Mouse (Mus musculus) neural tube, embryonic 10.5 days (tissue): ENCODE results near the gene Dock10.

Experiments used
- DNase-seq: peaks from one replicate; pipeline ENCODE4 v3.0.0-alpha.2; 2017; ENCODE audit warnings: low spot score; ENCODE audit errors: extremely low spot score

Dock10 gene

DNA sequence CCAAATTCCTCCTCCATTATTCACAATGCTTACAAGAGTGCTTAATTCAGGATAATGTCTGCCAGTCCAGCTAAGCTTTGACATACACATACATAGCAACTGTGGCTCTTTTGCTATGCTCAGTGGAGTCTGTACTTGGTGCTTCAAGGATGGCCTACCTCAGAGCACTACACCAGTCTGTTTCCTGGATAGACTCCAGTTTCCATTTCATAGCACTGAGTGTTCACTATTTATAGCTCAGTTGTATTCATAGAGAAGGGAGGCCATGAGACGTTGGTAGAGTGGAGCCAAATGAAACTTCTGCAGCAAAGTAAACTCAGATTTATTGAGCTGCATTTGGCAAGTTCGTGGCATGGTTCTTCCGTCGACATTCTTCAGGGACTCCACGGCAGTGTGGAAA is 274.9 kb downstream of the Dock10 start:
- DNase-seq, result no peak

DNA sequence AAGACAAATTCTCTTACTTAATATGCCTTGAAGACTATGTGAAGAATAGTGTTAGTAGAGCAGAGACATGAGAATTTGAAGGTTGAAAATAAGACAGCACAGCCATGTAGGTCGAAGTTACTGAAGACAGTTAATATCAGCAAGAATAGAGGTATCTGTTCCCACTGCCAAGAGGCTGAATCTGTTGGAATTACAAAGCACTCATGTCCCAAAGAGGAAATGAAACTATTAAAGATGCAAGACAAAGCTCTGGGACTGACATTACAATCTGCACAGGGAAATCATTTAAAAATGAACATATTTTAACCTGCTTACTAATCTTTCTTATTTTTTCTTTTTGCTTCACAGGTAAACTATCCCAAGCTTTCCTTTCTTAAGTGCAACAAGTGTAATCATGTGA is 283.4 kb downstream of the Dock10 start:
- DNase-seq, result no peak

DNA sequence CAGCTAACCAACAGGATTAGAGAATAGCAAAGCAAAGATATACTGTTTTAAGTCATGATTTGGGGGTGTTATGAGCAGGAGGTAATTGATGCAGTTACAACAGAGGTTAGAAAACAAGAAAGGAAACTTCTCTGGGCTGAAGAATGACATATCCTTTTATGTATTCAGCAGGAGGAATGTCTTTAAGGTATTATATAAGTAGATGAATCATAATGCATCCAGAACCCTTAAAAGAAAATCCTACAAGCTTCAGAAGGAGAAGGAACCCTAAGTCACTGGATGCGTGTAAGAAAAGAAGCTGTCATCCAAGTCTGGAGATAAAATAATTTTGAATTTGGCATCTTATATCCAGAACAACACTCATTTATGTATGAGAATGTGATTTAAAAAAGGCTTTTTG is 285.9 kb downstream of the Dock10 start:
- no peak for DNase-seq

DNA sequence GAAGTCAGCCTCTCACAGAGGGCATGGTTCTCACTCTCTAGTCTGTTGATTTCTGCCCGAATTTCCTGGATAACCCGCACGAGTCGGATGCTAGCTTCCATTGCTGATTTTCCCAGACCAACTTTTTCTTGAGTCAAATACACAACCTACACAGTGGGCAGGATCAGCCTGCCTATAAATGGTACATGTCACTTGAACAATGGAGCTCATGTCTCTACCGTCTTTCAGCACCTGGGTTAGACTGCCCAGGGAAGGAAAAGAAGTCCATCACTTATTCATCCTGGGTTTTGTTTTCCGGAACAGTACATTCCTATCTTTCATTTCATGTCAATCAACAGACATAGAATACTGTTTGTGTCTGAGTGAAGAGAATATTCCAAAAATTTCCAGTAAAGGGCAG is 297.0 kb downstream of the Dock10 start, which contains the start of gene Gm45261:
Gene Gm45261 (minus strand): TSS at position 101 of the 400 bp plus-strand sequence.
- DNase-seq, result no peak

DNA sequence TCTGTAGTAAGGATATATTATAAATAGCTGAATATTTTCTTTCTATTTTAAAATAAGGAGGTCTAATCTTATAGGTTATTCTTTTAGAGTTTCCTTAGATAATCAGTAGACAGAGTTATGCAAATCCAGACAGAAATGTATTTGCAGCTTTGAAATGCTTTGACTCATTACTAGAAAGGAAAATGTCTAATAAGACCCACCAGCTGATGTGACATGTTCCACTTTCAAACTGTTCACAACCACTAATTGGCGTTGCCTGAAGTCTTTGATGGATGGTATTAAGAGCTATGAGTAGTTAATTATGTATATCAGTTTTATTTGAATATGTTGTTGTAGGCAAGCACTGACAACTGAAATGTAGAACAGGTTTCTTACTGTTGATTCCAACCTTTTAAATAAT is 298.4 kb downstream of the Dock10 start:
- DNase-seq, result no peak

DNA sequence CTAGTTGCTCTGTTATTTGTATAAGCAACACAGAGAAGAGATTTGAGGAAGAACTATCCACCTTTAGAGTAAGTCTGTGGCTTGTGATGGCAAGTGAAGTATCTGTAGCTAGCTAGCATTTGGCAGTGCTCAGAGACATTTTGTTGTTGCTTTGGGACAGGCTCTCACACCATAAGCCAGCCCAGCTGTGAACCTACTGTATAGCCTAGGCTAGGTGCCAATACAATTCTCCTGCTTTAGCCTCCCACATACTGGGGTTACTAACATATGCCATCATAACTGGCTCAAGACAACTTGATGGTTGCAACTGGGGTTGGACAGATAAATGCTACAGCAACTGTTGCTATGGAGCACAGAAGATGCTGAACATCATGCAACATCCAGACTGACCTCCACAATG is 298.9 kb downstream of the Dock10 start:
- DNase-seq, result no peak

DNA sequence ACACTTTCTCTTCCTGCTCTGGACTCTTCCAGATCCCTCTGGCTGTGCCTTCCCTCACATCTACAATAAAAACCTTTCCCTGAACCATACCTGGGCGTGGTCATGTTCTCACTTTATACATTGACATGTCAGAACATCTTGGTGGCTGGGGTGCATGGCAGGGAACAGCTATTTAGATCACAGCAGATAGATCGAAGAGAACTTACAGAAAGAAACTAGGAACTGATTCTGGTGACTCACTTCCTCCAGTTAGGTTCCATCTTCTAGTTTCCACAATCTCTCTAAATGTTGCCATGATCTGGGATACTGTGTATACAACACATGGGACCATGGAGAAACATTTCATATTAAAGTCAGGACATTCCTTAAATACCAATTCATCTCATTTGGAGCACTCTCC is 304.4 kb downstream of the Dock10 start:
- DNase-seq, result no peak

DNA sequence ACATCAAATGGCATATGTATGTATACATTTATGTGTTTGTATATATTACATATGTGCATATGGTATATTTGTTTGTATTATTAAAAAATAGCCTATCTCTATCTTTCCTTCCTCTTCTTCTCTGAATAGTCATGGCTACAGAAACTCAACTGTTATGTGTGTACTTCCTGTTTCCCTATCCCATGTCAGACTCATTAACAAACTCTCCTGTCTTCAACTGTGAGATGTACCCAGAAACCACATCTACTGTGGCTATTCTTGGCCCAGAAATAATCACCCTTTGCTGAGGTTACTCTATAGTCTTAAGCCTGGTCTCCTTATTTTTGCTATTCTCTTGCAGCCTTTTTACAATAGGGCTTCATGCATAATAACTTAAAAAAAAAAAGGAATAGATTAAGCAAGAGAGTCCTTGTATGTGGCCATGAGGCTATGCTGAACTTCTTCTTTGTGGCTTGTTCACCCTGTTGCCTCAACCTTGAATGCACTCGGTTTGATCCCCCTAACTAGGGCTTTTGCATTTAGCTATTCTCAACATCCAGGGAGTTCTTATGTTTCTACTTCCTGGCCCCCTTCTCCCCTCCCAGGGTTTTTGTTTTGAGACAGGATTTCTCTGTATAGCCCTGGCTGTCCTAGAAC is 306.3 kb downstream of the Dock10 start:
- no peak for DNase-seq
